Mouse (Mus musculus): ENCODE data around the gene Map2k1. TPM values are rescaled to one million over a fixed set of nuclear protein-coding genes. Genes with fewer than 3 reads are reported as not detected.

Map2k1 gene
- 89.4 TPM in 2 replicates for polyA plus RNA-seq (2015; fragmentation: Nextera tagmentation; extraction: Ambion mirVana)

DNA sequence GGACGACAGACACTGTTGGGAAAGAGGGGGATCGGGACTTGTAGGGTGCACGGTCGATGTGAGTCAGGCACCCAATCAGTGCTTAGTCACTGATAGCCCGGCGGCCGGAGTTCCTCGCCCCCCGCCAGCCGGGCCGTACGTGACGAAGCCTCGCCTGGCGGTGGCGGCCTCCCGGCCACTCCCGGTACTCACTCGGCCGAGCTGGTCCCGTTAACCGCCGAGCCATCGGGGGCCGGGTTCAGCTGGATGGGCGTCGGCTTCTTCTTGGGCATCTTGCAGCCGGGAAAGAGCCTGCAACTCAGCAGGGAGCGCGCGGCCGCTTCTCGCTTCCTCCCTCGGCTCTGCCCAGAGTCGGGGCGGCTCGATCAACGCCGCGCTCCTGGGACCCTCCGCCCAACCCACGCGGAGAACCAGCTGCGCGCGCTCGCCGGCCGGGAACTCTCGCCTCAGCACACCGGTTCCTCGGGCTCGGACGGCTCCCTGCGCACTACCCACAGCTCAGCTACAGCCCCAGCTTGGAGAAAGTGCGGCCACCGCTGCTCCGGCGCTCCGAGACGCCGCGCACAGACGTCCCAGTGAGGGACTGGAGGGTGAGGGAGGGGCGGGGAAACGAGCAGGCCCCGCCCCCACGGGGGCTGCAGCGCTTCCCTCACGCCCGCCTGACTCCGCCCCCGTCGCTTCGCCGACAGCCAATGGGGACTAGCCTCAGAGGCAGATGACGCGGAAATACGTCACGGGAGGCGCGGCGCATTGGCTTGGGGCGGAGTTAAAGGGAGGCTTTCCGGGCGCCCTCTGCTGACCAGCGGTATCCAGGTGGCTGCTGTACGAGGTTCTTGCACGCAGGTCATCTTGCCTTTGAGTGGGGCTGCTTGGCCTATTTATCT is at the start of gene Map2k1:
Map2k1 (minus strand) TSS at position 611 of the 884 bp plus-strand sequence.

DNA sequence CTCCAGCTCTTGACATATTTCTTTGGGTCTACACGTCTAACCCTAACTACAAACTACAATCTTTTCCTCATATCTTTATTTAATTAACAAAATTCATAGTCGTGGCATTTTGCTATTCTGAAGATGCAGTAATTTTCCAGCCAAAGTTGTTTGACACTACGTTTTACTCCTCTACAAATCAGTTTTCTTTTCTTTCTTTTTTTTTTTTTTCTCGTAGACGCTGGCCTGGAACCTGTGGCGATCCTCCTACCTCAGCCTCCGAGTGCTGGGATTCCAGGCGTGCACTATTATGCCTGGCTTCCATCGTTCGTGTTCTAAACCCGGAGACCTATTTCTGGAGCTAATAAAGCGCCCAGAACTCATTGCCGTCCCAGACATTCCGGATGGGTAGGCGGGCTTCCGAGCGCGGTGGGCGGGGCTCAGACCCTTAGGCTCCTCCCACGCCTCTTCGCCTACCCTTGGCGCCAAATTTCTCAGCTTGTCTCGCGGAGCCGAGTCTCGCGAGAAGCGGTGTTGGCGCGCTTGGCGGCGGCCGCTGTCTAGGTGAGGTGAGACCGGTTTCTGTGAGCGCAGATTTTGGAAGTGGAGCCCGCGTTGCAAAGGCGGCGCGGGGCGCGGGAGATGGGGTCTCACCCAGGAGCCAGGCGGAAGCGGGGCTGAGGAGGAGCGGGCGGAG is 27.8 kb upstream of the Map2k1 start, which contains the start of gene Tipin:
Tipin (plus strand) TSS at position 477 of the 676 bp plus-strand sequence.

DNA sequence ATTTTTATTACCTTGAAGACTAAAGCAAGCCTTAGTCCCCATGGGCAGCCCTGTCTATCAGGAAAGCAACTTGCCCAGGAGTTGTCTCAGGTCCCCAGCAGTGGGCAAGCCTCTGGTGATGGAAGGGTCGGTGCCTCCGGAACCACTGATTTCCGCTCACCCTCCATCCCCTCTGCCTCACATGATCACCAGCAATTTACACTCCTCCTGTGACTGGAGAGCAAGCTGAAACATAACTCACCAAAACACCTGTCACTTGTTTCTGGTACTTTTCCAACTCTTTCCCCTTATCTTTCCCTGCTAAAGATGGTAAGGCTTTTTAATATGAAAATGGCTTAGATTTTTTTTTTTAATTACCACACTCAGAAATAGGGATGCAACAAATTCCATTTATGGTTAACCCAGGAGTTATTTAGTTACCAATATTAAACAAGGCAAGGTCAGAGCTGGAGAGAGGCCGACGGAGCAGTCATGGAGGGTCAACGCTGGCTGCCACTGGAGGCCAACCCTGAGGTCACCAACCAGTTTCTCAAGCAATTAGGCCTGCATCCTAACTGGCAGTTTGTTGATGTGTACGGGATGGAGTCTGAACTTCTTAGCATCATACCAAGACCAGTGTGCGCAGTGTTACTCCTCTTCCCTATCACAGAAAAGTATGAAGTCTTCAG is 18.5 kb downstream of the Map2k1 start, which contains the start of gene Uchl4:
Uchl4 (plus strand) TSS at position 434 of the 668 bp plus-strand sequence.

GRCm38 (mm10) chr9:64178974-64179646 is 74.3 kb downstream of the Map2k1 start, which contains the start of gene Snapc5:
Snapc5 (plus strand) TSS chr9:64179274.

GRCm38 (mm10) chr9:64172816-64173665 is 80.4 kb downstream of the Map2k1 start, which contains the start of the genes Zwilch and Rpl4:
Zwilch (minus strand) TSS chr9:64173104.
Rpl4 (plus strand) TSS chr9:64173375.

Small RNA genes within 50 kb of the gene (microRNA-seq; reads per million reads assigned to microRNA genes)
- gene Gm24106 = not detected

Other genes starting within 250 kb of the Map2k1 start
- 1.9 and 2.6 TPM in 2 replicates for gene Smad6, start 231.6 kb downstream of the Map2k1 start, polyA plus RNA-seq (2015; fragmentation: Nextera tagmentation; extraction: Ambion mirVana)
- 0.23 TPM in 1 of 2 replicates, not detected in the other for gene Lctl, start 136.5 kb downstream of the Map2k1 start, polyA plus RNA-seq (2015; fragmentation: Nextera tagmentation; extraction: Ambion mirVana)
- 3.4 and 4.4 TPM in 2 replicates for gene Zwilch, start 80.5 kb downstream of the Map2k1 start, polyA plus RNA-seq (2015; fragmentation: Nextera tagmentation; extraction: Ambion mirVana)
- gene Rpl4, start 80.3 kb downstream of the Map2k1 start, polyA plus RNA-seq (2015; fragmentation: Nextera tagmentation; extraction: Ambion mirVana) = 575 TPM in 2 replicates
- 35.5 and 35.9 TPM in 2 replicates for gene Snapc5, start 74.4 kb downstream of the Map2k1 start, polyA plus RNA-seq (2015; fragmentation: Nextera tagmentation; extraction: Ambion mirVana)
- gene Uchl4, start 18.4 kb downstream of the Map2k1 start, polyA plus RNA-seq (2015; fragmentation: Nextera tagmentation; extraction: Ambion mirVana) = 1.9 and 2.5 TPM in 2 replicates
- 64.1 and 64.7 TPM in 2 replicates for gene Tipin, start 27.9 kb upstream of the Map2k1 start, polyA plus RNA-seq (2015; fragmentation: Nextera tagmentation; extraction: Ambion mirVana)
- 15.4 and 16.3 TPM in 2 replicates for gene Dis3l, start 87.7 kb upstream of the Map2k1 start, polyA plus RNA-seq (2015; fragmentation: Nextera tagmentation; extraction: Ambion mirVana)
- 16.1 and 18.1 TPM in 2 replicates for gene Megf11, start 132.0 kb upstream of the Map2k1 start, polyA plus RNA-seq (2015; fragmentation: Nextera tagmentation; extraction: Ambion mirVana)